Mouse (Mus musculus) stomach, postnatal 0 days (tissue): ENCODE measurements around the gene Olfr316. TPM values are rescaled to one million over a fixed set of nuclear protein-coding genes. Genes with fewer than 3 reads are reported as not detected.
"Not testable (repeated sequence)": the region's sequence is repeated elsewhere in the genome, so short reads cannot be mapped to it uniquely, and the experiment has no call there.

Experiments used
- ATAC-seq: fragments of 200-750 bp; cut with Nextera tagmentation; 2 replicates; pipeline ENCODE4 v1.8.0; 2017; ENCODE audit not compliant: low FRiP score, low TSS enrichment
- DNase-seq: peaks from one replicate; pipeline ENCODE4 v3.0.0-alpha.2; 2016; ENCODE audit warnings: low spot score
- H3K27ac ChIP-seq: fragments of 300-500 bp; sonication (generic); replicated peaks from 2 replicates; pipeline ENCODE4 v1.5.1; 2014; ENCODE audit warnings: mild to moderate bottlenecking, control low read depth
- H3K27me3 ChIP-seq: fragments of 300-500 bp; sonication (generic); 2 replicates; pipeline ENCODE4 v1.6.1; 2014; ENCODE audit warnings: low read length; ENCODE audit not compliant: control insufficient read depth, insufficient read depth
- H3K36me3 ChIP-seq: fragments of 300-500 bp; sonication (generic); 2 replicates; pipeline ENCODE4 v1.6.1; 2014; ENCODE audit warnings: low read length, mixed read lengths; ENCODE audit not compliant: control insufficient read depth, insufficient read depth
- H3K4me1 ChIP-seq: fragments of 300-500 bp; sonication (generic); replicated peaks from 2 replicates; pipeline ENCODE4 v1.6.1; 2014; ENCODE audit warnings: antibody characterized with exemption; ENCODE audit not compliant: control insufficient read depth, insufficient read depth
- H3K4me2 ChIP-seq: fragments of 300-500 bp; sonication (generic); replicated peaks from 2 replicates; pipeline ENCODE4 v1.6.1; 2014; ENCODE audit warnings: low read depth, mild to moderate bottlenecking, control low read depth, moderate library complexity
- H3K4me3 ChIP-seq: fragments of 300-500 bp; sonication (generic); 2 replicates; pipeline ENCODE4 v1.5.1; 2014; ENCODE audit warnings: low read depth, low read length, control low read depth
- H3K9ac ChIP-seq: fragments of 300-500 bp; sonication (generic); 2 replicates; pipeline ENCODE4 v1.6.1; 2014; ENCODE audit warnings: mild to moderate bottlenecking, low read length, control low read depth, mixed read lengths
- H3K9me3 ChIP-seq: fragments of 300-500 bp; sonication (generic); 2 replicates; pipeline ENCODE4 v1.6.1; 2016; ENCODE audit warnings: low read length; ENCODE audit not compliant: control insufficient read depth
- CTCF ChIP-seq: IDR thresholded peaks from 2 replicates; pipeline ENCODE4 v1.5.1; 2016; ENCODE audit warnings: antibody characterized with exemption, low read depth, mild to moderate bottlenecking, moderate library complexity
- EP300 ChIP-seq: optimal IDR thresholded peaks from 2 replicates; pipeline ENCODE3; 2016; ENCODE audit warnings: antibody characterized with exemption
- WGBS: fragments of 180-500 bp; shearing (Covaris S2); extraction: QIAGEN DNeasy Blood & Tissue Kit; methylation state at CpG from one replicate; pipeline ENCODE4 v1.1.7; 2014; 5-methylcytosine and 5-hydroxymethylcytosine counted together
- polyA plus RNA-seq: library from polyadenylated mRNA; unstranded; fragments of >200 nt; fragmentation: Nextera tagmentation; extraction: Ambion mirVana; gene quantifications from 2 replicates; pipeline ENCODE4 v1.2.1, GENCODE M21; 2015

Olfr316 gene
- polyA plus RNA-seq, 1 experiment from 2014 or later, result not detected

GRCm38 (mm10) chr11:58733372-58733771, 19.2 kb upstream of the Olfr316 start:
- H3K4me3 ChIP-seq, result no peak overlapping the region
- H3K27ac ChIP-seq, result no peak overlapping the region
- ATAC-seq, result no peak
- no peak overlapping the region for H3K4me2 ChIP-seq
- H3K9ac ChIP-seq, result no peak overlapping the region
- no peaks in the 10 kb centered on the region for H3K36me3 ChIP-seq
- no peak for DNase-seq
- H3K4me1 ChIP-seq, result no peaks in the 10 kb centered on the region
- H3K9me3 ChIP-seq, result no peaks in the 10 kb centered on the region
- H3K27me3 ChIP-seq, result no peaks in the 10 kb centered on the region
- WGBS, result 49% methylated on average over 3 of the region's 3 CpGs
- TF ChIP-seq CTCF (no peak), EP300 (no peak)

- 66% methylated on average over 4 of the region's 4 CpGs for WGBS
- Histone ChIP-seq H3K4me2 (no peak within 1 kb of the TSS), H3K27me3 (no peaks in the 10 kb centered on the region), H3K4me1 (no peaks in the 10 kb centered on the region), H3K4me3 (no peak within 1 kb of the TSS), H3K36me3 (no peaks in the 10 kb centered on the region), H3K9ac (no peak within 1 kb of the TSS), H3K27ac (no peak within 1 kb of the TSS), H3K9me3 (no peaks in the 10 kb centered on the region)
- no peak for TF ChIP-seq CTCF
- TF ChIP-seq EP300, result no peak
- no peak for ATAC-seq
- DNase-seq, result no peak
Observed at GRCm38 (mm10) chr11:58738792-58739262, 13.7 kb upstream of the Olfr316 start, which contains the start of gene Olfr317. Olfr317 (minus strand) TSS chr11:58739212.

GRCm38 (mm10) chr11:58751096-58751495, 1.4 kb upstream of the Olfr316 start:
- not testable (repeated sequence) for ATAC-seq, H3K4me1 ChIP-seq, H3K9me3 ChIP-seq, H3K27me3 ChIP-seq, H3K27ac ChIP-seq, H3K4me3 ChIP-seq, H3K36me3 ChIP-seq, DNase-seq, H3K4me2 ChIP-seq, H3K9ac ChIP-seq
- 88% methylated on average over 18 of the region's 18 CpGs for WGBS

- no peak for TF ChIP-seq CTCF
- no peak for TF ChIP-seq EP300
- ATAC-seq, result no peak
- Histone ChIP-seq H3K4me3 (no peak within 1 kb of the TSS), H3K36me3 (no peaks in the 10 kb centered on the region), H3K27me3 (no peaks in the 10 kb centered on the region), H3K4me1 (no peaks in the 10 kb centered on the region), H3K9me3 (no peaks in the 10 kb centered on the region), H3K4me2 (no peak within 1 kb of the TSS), H3K9ac (no peak within 1 kb of the TSS), H3K27ac (no peak within 1 kb of the TSS)
- no peak for DNase-seq
Observed at GRCm38 (mm10) chr11:58772888-58773287, 20.4 kb downstream of the Olfr316 start, which contains the start of gene Olfr315. Olfr315 (plus strand) TSS chr11:58773188.

- Histone ChIP-seq H3K9ac (no peak within 1 kb of the TSS), H3K4me3 (no peak within 1 kb of the TSS), H3K4me1 (no peaks in the 10 kb centered on the region), H3K4me2 (no peak within 1 kb of the TSS), H3K27me3 (no peaks in the 10 kb centered on the region), H3K36me3 (no peaks in the 10 kb centered on the region), H3K27ac (no peak within 1 kb of the TSS), H3K9me3 (no peaks in the 10 kb centered on the region)
- TF ChIP-seq EP300 (no peak), CTCF (no peak)
- ATAC-seq (no peak), DNase-seq (no peak)
- WGBS, result 62% methylated on average over 6 of the region's 6 CpGs
Observed at GRCm38 (mm10) chr11:58782480-58783089, 30.1 kb downstream of the Olfr316 start, which contains the start of gene Olfr314. Olfr314 (plus strand) TSS chr11:58782952.

- no peak overlapping the region for H3K9ac ChIP-seq
- H3K9me3 ChIP-seq, result no peaks in the 10 kb centered on the region
- TF ChIP-seq CTCF (no peak), EP300 (no peak)
- no peak overlapping the region for H3K4me2 ChIP-seq
- DNase-seq (no peak), ATAC-seq (no peak)
- 81% methylated on average over 2 of the region's 2 CpGs for WGBS
- H3K36me3 ChIP-seq, result no peaks in the 10 kb centered on the region
- no peak overlapping the region for H3K4me3 ChIP-seq
- H3K4me1 ChIP-seq, result no peaks in the 10 kb centered on the region
- no peak overlapping the region for H3K27ac ChIP-seq
- H3K27me3 ChIP-seq, result no peaks in the 10 kb centered on the region
Observed at GRCm38 (mm10) chr11:58784182-58784581, 31.6 kb downstream of the Olfr316 start.
